Mouse (Mus musculus) midbrain, embryonic 12.5 days (tissue): ENCODE results near the gene Prrc2b. TPM values are rescaled to one million over a fixed set of nuclear protein-coding genes. Genes with fewer than 3 reads are reported as not detected.

Experiments
- ATAC-seq: fragments of 200-750 bp; cut with Nextera tagmentation; 2 replicates; pipeline ENCODE4 v1.8.0; 2017; ENCODE audit warnings: low read depth, moderate TSS enrichment, moderate library complexity; ENCODE audit not compliant: low FRiP score
- H3K27ac ChIP-seq: fragments of 300-500 bp; sonication (generic); replicated peaks from 2 replicates; pipeline ENCODE4 v1.5.1; 2016; ENCODE audit warnings: mild to moderate bottlenecking
- H3K27me3 ChIP-seq: fragments of 300-500 bp; sonication (generic); 2 replicates; pipeline ENCODE4 v1.6.1; 2016; ENCODE audit warnings: mild to moderate bottlenecking
- H3K36me3 ChIP-seq: fragments of 300-500 bp; sonication (generic); 2 replicates; pipeline ENCODE4 v1.6.1; 2016
- H3K4me1 ChIP-seq: fragments of 300-500 bp; sonication (generic); 2 replicates; pipeline ENCODE4 v1.6.1; 2016
- H3K4me2 ChIP-seq: fragments of 300-500 bp; sonication (generic); replicated peaks from 2 replicates; pipeline ENCODE4 v1.6.1; 2016; ENCODE audit warnings: mild to moderate bottlenecking, moderate library complexity
- H3K4me3 ChIP-seq: fragments of 300-500 bp; sonication (generic); 2 replicates; pipeline ENCODE4 v1.5.1; 2016; ENCODE audit warnings: mild to moderate bottlenecking
- H3K9ac ChIP-seq: fragments of 300-500 bp; sonication (generic); replicated peaks from 2 replicates; pipeline ENCODE4 v1.6.1; 2016; ENCODE audit warnings: mild to moderate bottlenecking, moderate library complexity
- H3K9me3 ChIP-seq: fragments of 300-500 bp; sonication (generic); 2 replicates; pipeline ENCODE4 v1.6.1; 2016; ENCODE audit warnings: mild to moderate bottlenecking
- WGBS: fragments of 180-500 bp; shearing (Covaris S2); methylation state at CpG from one replicate; pipeline ENCODE4 v1.1.7; 2016; 5-methylcytosine and 5-hydroxymethylcytosine counted together
- polyA plus RNA-seq: library from polyadenylated mRNA; unstranded; fragments of >200 nt; fragmentation: Nextera tagmentation; extraction: Ambion mirVana; gene quantifications from 2 replicates; pipeline ENCODE4 v1.2.1, GENCODE M21; 2016

Prrc2b gene
- polyA plus RNA-seq, 1 experiment from 2014 or later, result 99.1 TPM

GRCm38 (mm10) chr2:32218541-32219334 lies 67.9 kb downstream of the Prrc2b start:
- Histone ChIP-seq H3K9ac (no peak overlapping the region), H3K36me3 (peaks cover 100% of the 10 kb centered on the region), H3K4me3 (no peak overlapping the region), H3K27me3 (no peaks in the 10 kb centered on the region), H3K4me1 (no peaks in the 10 kb centered on the region), H3K9me3 (no peaks in the 10 kb centered on the region), H3K27ac (no peak overlapping the region), H3K4me2 (no peak overlapping the region)
- WGBS, result 83% methylated on average over 11 of the region's 11 CpGs
- ATAC-seq, result no peak

GRCm38 (mm10) chr2:32219501-32219900 lies 68.6 kb downstream of the Prrc2b start:
- Histone ChIP-seq H3K9me3 (no peaks in the 10 kb centered on the region), H3K36me3 (peaks cover 100% of the 10 kb centered on the region), H3K27ac (no peak overlapping the region), H3K4me3 (no peak overlapping the region), H3K27me3 (no peaks in the 10 kb centered on the region), H3K9ac (no peak overlapping the region), H3K4me1 (no peaks in the 10 kb centered on the region), H3K4me2 (no peak overlapping the region)
- WGBS, result 94% methylated on average over 14 of the region's 14 CpGs
- ATAC-seq, result no peak

GRCm38 (mm10) chr2:32220021-32220420 lies 69.1 kb downstream of the Prrc2b start:
- Histone ChIP-seq H3K4me3 (no peak overlapping the region), H3K9ac (no peak overlapping the region), H3K4me1 (no peaks in the 10 kb centered on the region), H3K4me2 (no peak overlapping the region), H3K36me3 (peaks cover 100% of the 10 kb centered on the region), H3K9me3 (no peaks in the 10 kb centered on the region), H3K27me3 (no peaks in the 10 kb centered on the region), H3K27ac (no peak overlapping the region)
- WGBS, result 94% methylated on average over 6 of the region's 6 CpGs
- no peak for ATAC-seq

GRCm38 (mm10) chr2:32220969-32221368 lies 70.1 kb downstream of the Prrc2b start:
- Histone ChIP-seq H3K4me3 (no peak overlapping the region), H3K9me3 (no peaks in the 10 kb centered on the region), H3K4me2 (no peak overlapping the region), H3K36me3 (peaks cover 100% of the 10 kb centered on the region), H3K27me3 (no peaks in the 10 kb centered on the region), H3K4me1 (no peaks in the 10 kb centered on the region), H3K9ac (no peak overlapping the region), H3K27ac (no peak overlapping the region)
- 95% methylated on average over 10 of the region's 10 CpGs for WGBS
- ATAC-seq, result no peak

GRCm38 (mm10) chr2:32221577-32221976 lies 70.7 kb downstream of the Prrc2b start:
- Histone ChIP-seq H3K27me3 (no peaks in the 10 kb centered on the region), H3K4me1 (no peaks in the 10 kb centered on the region), H3K9ac (no peak overlapping the region), H3K4me3 (no peak overlapping the region), H3K4me2 (no peak overlapping the region), H3K9me3 (no peaks in the 10 kb centered on the region), H3K36me3 (peaks cover 100% of the 10 kb centered on the region), H3K27ac (no peak overlapping the region)
- no peak for ATAC-seq
- 95% methylated on average over 7 of the region's 7 CpGs for WGBS

GRCm38 (mm10) chr2:32222057-32222456 lies 71.2 kb downstream of the Prrc2b start:
- Histone ChIP-seq H3K4me2 (no peak overlapping the region), H3K4me1 (no peaks in the 10 kb centered on the region), H3K36me3 (peaks cover 100% of the 10 kb centered on the region), H3K27ac (no peak overlapping the region), H3K4me3 (no peak overlapping the region), H3K9me3 (no peaks in the 10 kb centered on the region), H3K27me3 (no peaks in the 10 kb centered on the region), H3K9ac (no peak overlapping the region)
- ATAC-seq, result no peak
- WGBS, result 91% methylated on average over 10 of the region's 10 CpGs

- Histone ChIP-seq H3K27me3 (no peaks in the 10 kb centered on the region), H3K4me1 (peaks cover 24% of the 10 kb centered on the region), H3K36me3 (peaks cover 37% of the 10 kb centered on the region), H3K9me3 (no peaks in the 10 kb centered on the region), H3K4me2 (peak overlapping the region; percentile 85), H3K27ac (peak overlapping the region; percentile 86; the same call in 1 of the 2 replicates), H3K9ac (peak overlapping the region; percentile 72), H3K4me3 (peak overlapping the region; percentile 70)
- ATAC-seq, result no peak
- 42% methylated on average over 7 of the region's 7 CpGs for WGBS
Observed at GRCm38 (mm10) chr2:32235433-32235832, 84.6 kb downstream of the Prrc2b start.

- peak; percentile 90 for ATAC-seq
- Histone ChIP-seq H3K9ac (peak within 1 kb of the TSS; percentile 75), H3K4me2 (peak within 1 kb of the TSS; percentile 85), H3K27me3 (no peaks in the 10 kb centered on the region), H3K4me3 (peak within 1 kb of the TSS; percentile 70), H3K36me3 (peaks cover 30% of the 10 kb centered on the region), H3K9me3 (no peaks in the 10 kb centered on the region), H3K4me1 (peaks cover 24% of the 10 kb centered on the region), H3K27ac (peak within 1 kb of the TSS; percentile 86)
- WGBS, result under 1% methylated on average over 54 of the region's 54 CpGs
Observed at GRCm38 (mm10) chr2:32235886-32236759, 85.2 kb downstream of the Prrc2b start, which contains the start of gene Pomt1. Gene Pomt1, plus strand, starts transcription at chr2:32236590.

GRCm38 (mm10) chr2:32236760-32237487 lies 86.0 kb downstream of the Prrc2b start:
- Histone ChIP-seq H3K4me3 (peak overlapping the region; percentile 70), H3K36me3 (peaks cover 27% of the 10 kb centered on the region), H3K4me1 (peaks cover 24% of the 10 kb centered on the region), H3K9ac (peak overlapping the region; percentile 75), H3K4me2 (peak overlapping the region; percentile 85), H3K9me3 (no peaks in the 10 kb centered on the region), H3K27ac (peak overlapping the region; percentile 86), H3K27me3 (no peaks in the 10 kb centered on the region)
- ATAC-seq, result peak; percentile 51
- under 1% methylated on average over 20 of the region's 20 CpGs for whole genome bisulfite sequencing

- Histone ChIP-seq H3K9ac (peak overlapping the region; percentile 75), H3K36me3 (peaks cover 22% of the 10 kb centered on the region), H3K27ac (no peak overlapping the region), H3K4me2 (peak overlapping the region; percentile 85), H3K4me1 (peaks cover 24% of the 10 kb centered on the region), H3K4me3 (peak overlapping the region; percentile 70), H3K9me3 (no peaks in the 10 kb centered on the region), H3K27me3 (no peaks in the 10 kb centered on the region)
- 48% methylated on average over 4 of the region's 4 CpGs for WGBS
- no peak for ATAC-seq
Observed at GRCm38 (mm10) chr2:32237571-32237970, 86.7 kb downstream of the Prrc2b start.

- Histone ChIP-seq H3K27me3 (no peaks in the 10 kb centered on the region), H3K9ac (no peak overlapping the region), H3K4me2 (no peak overlapping the region), H3K9me3 (no peaks in the 10 kb centered on the region), H3K4me3 (no peak overlapping the region), H3K4me1 (peaks cover 24% of the 10 kb centered on the region), H3K36me3 (peaks cover 14% of the 10 kb centered on the region), H3K27ac (no peak overlapping the region)
- ATAC-seq, result no peak
- WGBS, result 95% methylated on average over 9 of the region's 9 CpGs
Observed at GRCm38 (mm10) chr2:32238708-32239435, 88.0 kb downstream of the Prrc2b start.
